Mouse (Mus musculus) granulocyte monocyte progenitor cell, adult 5-6 weeks (primary cell): ENCODE results near the gene Gm17584. TPM values are rescaled to one million over a fixed set of nuclear protein-coding genes. Genes with fewer than 3 reads are reported as not detected.
"Not testable (repeated sequence)": the region's sequence is repeated elsewhere in the genome, so short reads cannot be mapped to it uniquely, and the experiment has no call there.

Experiments
- ATAC-seq: replicated peaks from 2 replicates; pipeline ENCODE4 v1.8.0; 2016; ENCODE audit warnings: mild to moderate bottlenecking, moderate TSS enrichment, inconsistent platforms; ENCODE audit not compliant: poor library complexity, severe bottlenecking
- total RNA-seq, 2 experiments: library from RNA; stranded (forward) in 1 of 2; stranded (reverse) in 1 of 2; fragments of 200-712, 200-1000 nt in 1 of 2; fragments of >200 nt in 1 of 2; fragmentation: Nextera tagmentation in 1 of 2; gene quantifications; 2 replicates each; pipeline ENCODE4 v1.2.3; 2014 to 2017

Gm17584 gene
- total RNA-seq (2014; fragmentation: Nextera tagmentation) (not detected in 2 replicates), total RNA-seq (2017) (not detected in 2 replicates)

DNA sequence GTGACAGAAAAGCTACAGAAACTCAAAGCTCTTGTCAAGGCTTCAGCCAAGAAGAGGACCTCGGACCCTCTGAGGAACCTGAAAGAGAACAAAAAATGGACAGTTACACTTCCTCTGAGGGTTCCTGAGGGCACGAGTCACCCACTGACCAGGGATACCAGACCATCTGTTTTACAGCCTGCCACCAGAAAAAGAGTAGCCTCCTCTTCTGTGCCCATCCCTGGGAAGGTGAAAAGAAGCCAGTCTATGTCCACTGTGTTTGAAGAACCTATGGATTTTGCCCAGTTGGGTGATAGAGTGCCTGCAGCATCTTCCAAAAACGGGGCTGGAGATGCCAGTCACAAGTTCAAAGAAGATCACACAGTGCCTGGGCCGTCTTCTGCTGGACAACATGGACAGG lies at the start of gene Gm17584:
TSS of gene Gm17584 (plus strand) at position 301 of the 400 bp plus-strand sequence.
- ATAC-seq, result not testable (repeated sequence)

Other genes starting within 250 kb of the Gm17584 start
- not detected in 2 replicates for gene Gm17469, start 129.3 kb downstream of the Gm17584 start, total RNA-seq (2014; fragmentation: Nextera tagmentation)
- gene Gm17469, start 129.3 kb downstream of the Gm17584 start, total RNA-seq (2017), result not detected in 2 replicates